Mouse (Mus musculus) telencephalon, adult 2 months (tissue): ENCODE data around the gene Orm3.
"Not testable (repeated sequence)": the region's sequence is repeated elsewhere in the genome, so short reads cannot be mapped to it uniquely, and the experiment has no call there.

Experiments
- DNase-seq: peaks from one replicate; pipeline ENCODE4 v3.0.0-alpha.2; 2011; ENCODE audit warnings: low read depth, low spot score

Gene Orm3

GRCm38 (mm10) chr4:63355877-63356665 is at the start of gene Orm3:
TSS of gene Orm3 (plus strand) at chr4:63356162.
- no peak for DNase-seq

DNA sequence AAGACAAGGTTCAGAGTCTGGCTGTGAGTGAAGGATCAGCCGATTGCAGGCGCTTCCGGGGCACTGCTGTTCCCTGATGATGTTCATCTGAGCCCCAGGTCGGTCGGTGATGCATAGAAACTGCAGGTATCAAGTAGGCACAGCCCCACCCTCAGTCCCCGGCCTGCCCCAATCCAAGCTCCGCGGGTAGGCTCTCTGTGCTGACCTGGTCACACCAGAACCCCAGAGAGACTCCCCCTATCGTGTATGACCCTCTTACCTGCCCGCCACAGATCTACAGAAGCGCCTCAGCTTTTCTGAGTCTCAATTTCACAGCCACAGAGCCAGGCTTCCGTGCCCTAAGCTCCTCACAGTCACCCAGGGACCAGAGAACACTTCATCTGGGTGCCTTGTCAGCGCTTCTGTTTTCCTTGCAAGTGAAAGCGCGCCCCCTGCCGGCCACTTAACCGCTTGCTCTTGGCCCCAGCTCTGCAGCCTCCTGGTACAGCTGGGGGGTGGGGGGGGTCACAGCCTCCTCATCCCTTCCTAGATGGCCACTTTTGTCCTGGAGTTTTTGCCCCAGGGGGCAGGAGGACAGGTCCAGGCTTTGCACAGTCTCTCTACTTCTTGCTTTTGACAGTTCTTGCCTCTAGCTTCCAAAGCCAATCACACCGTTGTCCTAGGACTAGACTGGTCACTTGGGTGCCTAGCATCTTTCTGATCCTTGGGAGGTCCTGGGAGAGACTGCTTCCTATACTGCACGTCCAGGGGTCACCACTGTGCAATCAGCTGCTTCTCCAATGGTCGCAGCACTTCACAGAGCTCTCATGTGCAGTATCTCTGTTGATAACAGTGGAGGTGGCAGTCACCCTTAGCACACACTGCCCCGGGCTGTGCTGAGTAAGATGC is 48.5 kb upstream of the Orm3 start:
- peak; percentile 69 for DNase-seq

DNA sequence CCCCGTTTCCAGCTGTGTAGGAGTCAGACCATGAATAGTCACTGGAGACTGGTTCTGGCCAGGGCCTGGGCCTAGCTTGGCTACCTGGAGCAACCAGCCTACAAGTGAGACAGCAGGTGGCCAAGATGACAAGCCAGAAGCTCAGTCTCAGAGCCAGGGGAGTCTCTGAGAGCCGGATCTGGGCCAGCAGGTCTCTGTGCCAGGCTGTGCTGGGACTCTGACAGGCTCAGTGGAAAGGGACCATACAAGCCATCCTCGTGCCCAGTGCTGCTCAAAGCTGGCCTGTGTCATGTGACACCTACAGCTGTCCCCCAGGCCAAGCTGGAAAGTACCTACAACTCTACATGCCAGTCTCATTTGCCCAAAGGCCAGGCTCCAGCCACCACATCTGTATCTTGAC is 47.6 kb upstream of the Orm3 start:
- no peak for DNase-seq

DNA sequence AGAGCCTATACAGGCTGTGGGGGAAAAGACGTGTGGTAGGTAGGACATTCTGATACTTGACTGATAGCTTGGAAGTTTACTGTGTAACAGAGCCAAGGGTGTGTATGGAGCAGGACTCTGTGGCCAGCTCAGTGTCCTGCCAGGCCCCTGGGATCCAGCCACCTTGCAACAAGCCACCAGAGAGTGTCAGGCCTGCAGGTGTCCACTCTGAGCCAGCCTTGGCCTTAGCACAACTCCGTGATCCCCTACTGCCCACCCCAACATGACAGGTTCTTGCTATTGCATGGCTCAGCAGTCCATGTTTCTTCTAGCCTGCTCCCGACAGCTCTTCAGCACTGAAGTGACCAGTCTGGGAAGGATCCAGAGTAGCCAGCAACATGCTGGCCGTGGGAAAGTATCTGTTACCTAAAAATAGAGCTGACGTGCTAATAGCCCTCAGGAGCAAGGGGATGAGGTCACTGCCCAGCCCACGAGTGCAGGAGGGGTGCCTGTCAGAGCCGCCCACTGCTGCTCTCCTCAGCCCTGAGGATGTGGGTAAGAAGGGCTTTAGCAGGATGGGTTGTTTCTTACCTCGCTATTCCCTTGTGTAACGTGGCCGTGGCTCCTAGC is 45.6 kb upstream of the Orm3 start:
- DNase-seq: no peak

DNA sequence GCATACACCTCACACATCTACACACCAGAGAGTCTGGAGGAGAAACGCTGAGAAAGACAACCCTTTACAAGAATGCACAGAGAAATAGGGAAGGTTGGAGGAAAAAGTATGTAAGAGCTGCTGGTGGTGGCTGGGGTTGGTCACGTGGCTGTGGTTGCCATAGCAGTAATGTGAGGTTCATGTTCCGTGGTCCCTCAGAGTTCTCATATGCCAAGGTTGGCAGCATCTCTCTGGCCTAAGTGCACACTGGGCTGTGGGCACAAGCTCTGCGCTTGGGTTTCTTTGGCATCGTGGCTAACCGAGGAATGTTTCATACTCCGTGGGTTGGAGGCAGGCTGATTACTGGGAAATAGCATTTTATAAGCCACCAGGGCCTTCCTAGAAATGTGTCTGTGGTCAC is 44.5 kb upstream of the Orm3 start:
- no peak for DNase-seq

- no peak for DNase-seq
Measured at GRCm38 (mm10) chr4:63314063-63314462, 41.9 kb upstream of the Orm3 start.

DNA sequence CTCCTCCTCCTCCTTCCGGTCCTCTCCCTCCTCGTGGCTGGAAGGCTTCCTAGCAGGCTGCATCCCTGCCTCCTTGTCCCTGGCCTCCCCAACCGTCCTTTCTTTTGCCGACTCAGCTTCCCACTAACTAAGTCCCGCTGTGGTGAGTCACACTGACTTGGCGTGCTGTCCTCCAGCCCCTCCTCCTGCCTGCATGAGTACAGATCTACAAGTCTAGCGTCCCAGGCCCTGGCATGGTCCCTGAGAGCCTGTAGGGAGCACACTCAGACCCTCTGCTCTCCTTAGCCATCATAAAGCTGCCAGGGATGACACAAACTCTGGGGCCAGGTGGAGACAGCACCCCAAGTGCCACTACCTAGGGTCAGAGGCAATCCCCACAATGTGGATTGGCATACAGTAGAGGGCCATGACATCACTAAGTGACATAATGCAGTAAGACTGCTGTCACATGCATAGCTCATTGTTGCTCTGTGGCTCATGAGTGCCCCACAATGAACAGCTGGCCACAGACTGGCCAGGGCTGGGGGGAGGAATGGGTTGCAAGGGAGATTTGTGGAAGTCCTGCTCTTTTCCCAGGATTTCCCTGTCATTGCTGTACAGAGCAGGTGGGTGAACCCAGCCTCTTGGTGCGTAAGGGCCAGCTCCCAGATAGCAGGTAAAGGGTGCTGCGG is 39.8 kb upstream of the Orm3 start:
- no peak for DNase-seq

GRCm38 (mm10) chr4:63319566-63319965 is 36.4 kb upstream of the Orm3 start:
- DNase-seq: not testable (repeated sequence)

DNA sequence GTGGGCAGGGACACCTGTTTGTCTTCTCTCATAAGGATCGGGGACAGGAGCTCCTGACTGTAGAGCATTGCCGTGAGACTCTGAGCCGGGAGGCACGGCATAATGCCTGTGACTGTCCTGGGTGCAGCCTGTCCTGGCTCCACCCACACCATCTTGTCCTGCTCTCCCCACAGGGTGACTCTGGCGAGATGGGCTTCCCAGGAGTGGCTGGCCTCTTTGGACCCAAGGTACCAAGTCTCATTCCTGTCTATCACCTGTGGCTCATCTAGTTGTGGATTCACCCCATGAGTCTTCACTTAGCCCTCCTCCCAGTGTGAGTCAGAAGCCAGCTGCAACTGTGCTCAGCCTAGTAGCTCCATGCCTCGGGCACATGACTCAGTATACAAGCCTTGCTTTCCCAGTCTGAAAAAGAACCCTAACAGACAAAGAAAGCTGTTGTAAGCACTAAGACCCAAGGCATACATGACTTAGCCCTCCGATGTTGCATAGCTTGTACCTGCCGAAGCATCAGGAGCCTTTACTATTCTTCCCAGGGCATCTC is 32.6 kb upstream of the Orm3 start:
- no peak for DNase-seq

DNA sequence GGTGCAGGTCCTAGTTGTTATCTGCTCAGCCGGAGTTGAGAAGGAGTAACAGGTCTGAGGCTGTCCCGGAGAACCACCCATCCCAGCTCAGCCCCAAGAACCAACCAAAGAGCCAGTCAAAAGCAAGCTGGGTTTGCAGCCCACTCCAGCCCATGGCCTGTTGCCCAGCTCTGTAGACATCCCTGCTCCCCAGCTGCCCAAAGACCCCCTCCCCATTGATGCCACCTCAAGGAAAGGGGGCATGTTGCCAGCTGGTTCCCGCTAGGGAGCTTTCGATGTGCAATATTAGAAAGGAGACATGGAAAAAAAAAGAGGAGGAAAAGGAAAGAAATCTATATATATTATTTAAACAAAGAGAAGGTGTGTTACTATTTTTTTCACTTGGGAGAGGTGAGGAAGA is 22.6 kb upstream of the Orm3 start:
- DNase-seq: no peak

- peak; percentile 41 for DNase-seq
Measured at GRCm38 (mm10) chr4:63338414-63339076, 17.4 kb upstream of the Orm3 start.

GRCm38 (mm10) chr4:63342491-63342890 is 13.5 kb upstream of the Orm3 start:
- DNase-seq: no peak

GRCm38 (mm10) chr4:63343608-63344007 is 12.4 kb upstream of the Orm3 start:
- DNase-seq: no peak

- no peak for DNase-seq
Measured at GRCm38 (mm10) chr4:63344295-63344694, 11.7 kb upstream of the Orm3 start, which contains the start of gene Orm1. TSS of gene Orm1 (plus strand) at chr4:63344560.

GRCm38 (mm10) chr4:63345261-63345660 is 10.7 kb upstream of the Orm3 start:
- no peak for DNase-seq

DNA sequence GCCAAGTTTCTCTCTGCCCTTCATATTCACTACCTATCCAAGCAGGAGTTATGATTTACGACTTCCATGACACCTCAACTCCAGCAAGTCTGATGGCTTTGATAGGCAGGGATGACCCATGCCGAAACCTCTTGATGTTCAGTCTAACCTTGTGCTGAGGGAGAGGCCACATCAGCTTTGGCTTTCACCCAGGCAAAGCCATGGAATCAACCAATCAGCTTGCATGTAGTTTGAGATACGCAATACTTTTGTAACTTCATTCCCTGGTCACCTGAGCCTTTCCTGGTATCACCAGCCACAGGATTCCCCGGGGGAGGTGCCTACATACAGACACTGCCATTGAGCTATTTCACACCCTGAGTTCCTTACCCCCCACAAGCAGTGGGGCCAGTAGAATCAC is 9.3 kb upstream of the Orm3 start:
- DNase-seq: no peak

- DNase-seq: no peak
Measured at GRCm38 (mm10) chr4:63348524-63348923, 7.4 kb upstream of the Orm3 start.

DNA sequence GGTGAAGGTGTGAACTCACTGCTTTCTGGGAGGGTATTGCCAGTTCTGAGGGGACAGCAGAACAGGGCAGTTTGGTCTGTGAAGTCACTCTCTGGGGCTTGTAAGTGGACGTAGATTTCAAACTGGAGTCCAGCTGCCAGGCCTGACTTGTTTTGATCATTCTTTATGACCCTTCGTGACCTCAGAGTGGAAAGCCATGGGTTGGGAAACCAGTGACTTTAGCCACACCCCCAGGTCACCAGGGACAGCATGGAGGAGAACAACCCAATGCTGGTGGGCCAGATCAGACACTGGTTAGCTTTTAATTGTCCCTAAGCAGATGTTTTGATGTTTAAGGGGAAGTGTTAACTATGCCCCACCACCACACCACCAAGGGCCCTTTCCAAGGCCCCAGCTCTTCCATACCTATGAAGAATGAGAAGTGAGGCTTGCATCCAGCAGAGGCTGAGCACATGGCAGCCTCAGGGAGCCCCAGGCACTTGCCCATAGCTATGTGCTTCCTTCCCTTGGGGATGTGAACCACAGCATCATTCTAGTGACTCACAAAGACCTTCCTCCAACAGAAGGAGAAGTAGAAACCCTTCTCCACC is 1.1 kb downstream of the Orm3 start:
- no peak for DNase-seq

DNA sequence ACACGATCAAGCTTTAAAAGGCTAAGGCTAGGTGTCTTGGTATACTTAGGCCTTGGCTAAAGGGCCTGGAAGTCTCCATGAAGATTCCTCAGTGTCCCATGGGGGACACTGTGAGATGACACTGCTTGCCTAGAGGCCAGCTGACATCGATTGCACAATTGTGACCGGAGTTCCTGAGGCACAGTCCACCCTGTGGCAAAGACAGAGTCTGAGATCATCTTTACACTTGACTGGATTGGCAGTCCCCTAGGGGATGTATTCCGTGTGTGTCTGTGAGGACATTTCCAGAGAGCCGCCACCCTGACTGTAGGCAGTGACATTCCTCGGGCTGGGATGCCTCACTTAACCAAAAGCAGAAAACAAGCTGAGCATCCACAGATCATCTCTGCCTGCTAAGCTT is 3.9 kb downstream of the Orm3 start:
- DNase-seq: no peak

DNA sequence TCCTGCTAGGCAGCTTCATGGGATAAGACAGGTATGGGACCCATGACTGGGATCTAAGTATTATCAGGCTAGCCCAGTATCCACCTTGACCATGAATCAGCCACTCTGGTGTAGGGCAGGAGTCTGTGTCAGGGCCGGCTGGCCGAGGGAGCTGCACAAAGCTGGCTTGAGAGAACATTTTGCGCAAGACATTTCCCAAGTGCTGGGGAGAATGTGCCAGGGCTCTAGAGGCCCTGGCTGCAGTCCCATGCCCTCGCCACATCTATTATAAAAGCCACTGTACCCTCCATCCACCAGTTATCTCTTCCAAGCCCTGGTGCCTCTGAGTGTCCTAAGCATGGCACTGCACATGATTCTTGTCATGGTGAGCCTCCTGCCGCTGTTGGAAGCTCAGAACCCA is 6.2 kb downstream of the Orm3 start, which contains the start of gene Orm2:
Gene Orm2 (plus strand): TSS at position 300 of the 400 bp plus-strand sequence.
- DNase-seq: no peak
